Mouse (Mus musculus) thymus, postnatal 14 days (tissue): Measurements from ENCODE around the gene Cdc42se2.

Source experiments
- DNase-seq: peaks from one replicate; pipeline ENCODE4 v3.0.0; 2021

The Cdc42se2 gene

DNA sequence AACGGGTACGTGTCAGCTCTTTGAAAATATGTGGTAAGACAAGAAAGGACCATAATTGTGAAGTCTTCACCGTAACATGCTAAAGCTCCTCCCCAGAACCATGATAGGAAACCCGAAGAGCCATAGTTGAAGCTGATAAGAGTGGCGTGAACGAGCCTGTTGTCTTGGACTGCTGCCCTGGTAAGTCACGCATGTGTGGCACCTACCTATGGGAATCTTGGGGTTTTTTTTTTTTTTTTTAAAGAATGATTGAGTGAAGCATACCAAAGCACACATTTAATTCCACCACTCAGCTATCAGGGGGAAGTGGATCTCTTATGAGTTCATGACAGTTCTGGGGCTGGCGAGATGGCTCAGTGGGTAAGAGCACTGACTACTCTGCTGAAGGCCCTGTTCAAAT, 85.6 kb downstream of the Cdc42se2 start:
- no peak for DNase-seq

DNA sequence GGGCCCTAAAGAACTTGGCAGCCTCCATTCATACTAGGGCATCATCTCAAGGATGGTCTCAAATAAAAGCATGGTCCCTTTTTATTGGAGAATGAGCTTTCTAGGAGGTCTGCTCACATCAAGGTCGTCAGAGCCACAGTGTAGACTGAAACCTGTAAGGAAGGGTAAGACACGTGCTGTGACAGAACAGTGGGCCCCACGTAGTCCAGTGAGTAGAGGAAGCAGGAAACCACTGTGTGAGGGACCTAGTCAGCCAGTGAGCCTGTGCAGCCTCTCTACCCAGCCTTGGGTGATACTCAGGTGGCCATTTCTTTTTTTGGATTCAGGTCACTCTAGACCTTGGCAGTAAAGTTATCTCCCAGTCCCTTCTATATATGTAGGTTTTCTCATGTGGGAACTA, 87.5 kb downstream of the Cdc42se2 start:
- DNase-seq, result no peak

DNA sequence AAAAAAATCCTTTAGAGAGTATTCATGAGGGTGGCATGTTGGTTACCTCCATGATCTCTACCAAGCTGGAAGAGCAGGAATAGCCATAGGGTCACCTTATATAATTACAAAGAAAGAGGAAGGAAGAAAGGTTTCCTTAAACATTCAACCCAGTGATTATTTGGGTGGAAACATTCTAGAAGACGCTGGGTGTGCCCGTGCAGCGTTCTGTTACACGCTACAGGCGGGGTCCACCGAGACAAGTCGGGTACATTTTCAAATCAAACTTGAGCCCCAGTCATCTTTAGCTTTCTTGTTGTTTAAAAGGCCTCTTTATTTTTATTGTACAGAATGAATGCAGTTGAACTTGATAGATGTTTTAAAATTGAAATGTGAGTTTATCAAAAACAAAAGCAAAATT, 88.8 kb downstream of the Cdc42se2 start:
- no peak for DNase-seq

DNA sequence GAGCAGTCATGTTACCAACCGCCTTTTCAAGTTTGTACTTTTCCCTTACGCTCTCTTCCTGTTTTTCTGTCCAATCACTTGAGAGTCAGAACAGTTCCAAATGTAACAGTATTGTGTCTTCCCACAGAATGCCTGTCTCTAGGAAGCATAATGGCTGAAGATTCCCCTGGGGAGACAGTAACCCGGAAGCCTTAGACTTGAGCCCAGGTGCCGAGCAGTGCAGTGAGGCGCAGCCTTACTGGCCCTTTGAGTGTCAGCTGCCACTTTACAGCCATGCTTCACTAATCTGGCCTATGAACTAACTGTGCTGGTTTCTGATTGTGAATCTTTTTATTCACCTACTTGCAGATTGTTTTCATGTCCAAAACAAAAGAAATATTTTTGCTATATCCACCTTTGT, 89.9 kb downstream of the Cdc42se2 start:
- DNase-seq, result no peak

DNA sequence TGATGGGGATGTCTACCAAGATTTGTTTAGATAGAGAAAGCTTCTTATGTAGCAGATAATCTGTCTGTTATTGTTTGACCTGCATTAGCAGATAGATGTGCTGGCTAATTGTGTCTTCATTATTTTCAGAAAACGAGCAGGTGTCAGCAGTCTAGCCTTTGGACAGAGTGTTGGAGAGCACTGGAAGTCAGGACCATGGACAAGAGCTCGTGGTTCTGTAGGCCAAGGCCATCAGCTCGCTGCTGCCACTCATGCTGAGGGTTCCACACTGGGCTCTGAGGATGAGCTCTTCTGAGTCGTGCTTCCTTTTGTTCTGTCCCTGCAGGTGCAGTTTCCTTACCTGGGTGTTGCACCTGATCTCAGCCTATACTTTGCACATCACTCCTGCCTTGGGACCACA, 91.5 kb downstream of the Cdc42se2 start:
- no peak for DNase-seq

DNA sequence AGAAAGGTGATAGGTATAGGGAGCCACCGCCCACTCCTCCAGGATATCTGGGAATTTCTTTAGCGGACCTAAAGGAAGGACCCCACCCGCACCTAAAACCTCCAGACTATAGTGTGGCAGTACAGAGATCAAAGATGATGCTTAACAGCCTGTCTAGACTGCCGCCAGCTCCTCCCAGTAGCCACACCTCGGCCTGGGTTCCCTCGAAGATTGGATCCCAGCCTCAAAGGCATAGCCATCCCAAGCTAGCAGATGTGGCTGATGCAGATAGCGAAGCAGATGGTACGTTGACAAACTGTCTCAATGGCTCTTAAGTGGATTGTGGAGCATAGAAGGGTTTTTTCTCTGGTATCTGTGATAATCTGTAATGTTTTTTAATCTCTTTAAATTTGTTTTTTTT, 93.2 kb downstream of the Cdc42se2 start:
- no peak for DNase-seq

DNA sequence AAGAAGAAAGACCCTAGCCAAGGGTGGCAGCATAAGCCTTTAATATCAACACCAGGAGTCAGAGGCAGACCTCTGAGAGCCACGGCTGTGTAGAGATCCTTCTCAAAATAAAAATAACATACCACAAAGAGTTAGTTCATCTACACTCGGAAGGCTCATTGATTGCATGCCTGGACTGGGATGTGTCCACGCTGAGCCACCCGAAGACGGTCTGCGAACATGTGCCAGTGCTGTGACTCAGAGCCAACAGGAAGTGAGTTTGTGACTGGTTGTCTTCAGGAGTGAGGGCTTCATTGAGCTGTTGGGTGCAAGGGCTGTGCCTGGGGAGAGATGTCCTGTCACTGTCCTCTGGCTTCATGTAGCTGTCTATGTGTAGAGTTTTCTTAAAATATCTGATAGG, 93.8 kb downstream of the Cdc42se2 start:
- DNase-seq, result no peak

DNA sequence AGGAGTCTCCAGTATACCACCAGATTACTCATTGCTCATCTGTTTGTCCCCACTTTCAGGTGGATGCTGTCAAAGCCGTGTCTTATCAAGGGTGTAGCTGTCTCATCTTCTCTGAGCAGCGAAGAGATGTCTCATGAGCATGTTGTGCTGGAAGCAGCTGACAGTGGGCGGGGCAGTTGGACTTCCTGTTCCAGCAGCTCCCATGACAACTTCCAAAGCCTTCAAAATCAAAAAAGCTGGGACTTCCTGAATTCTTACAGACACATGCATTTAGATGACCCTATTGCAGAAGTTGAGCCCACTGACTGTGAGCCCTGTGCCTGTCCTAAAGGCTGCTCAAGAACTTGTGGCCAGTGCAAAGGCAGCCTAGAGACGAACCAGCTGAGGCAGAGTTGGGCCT, 96.3 kb downstream of the Cdc42se2 start:
- DNase-seq, result no peak

DNA sequence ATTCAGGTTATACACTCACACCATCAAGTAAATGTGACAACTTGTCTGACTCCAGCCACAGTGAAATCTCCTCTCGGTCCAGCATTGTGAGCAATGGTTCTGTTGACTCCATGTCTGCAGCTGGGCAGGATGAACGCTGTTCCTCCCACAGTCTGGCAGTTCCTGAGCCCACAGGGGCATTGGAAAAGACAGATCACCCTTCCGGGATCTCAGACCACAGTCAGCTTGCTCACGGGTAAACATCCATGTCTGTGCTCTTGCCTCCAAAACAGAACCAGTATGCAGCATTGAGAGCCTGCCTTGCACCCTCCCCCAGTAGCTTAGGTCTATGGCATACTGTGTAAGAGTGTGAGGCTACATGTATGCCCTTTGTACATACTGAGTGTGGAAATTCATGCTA, 97.3 kb downstream of the Cdc42se2 start:
- DNase-seq, result no peak

DNA sequence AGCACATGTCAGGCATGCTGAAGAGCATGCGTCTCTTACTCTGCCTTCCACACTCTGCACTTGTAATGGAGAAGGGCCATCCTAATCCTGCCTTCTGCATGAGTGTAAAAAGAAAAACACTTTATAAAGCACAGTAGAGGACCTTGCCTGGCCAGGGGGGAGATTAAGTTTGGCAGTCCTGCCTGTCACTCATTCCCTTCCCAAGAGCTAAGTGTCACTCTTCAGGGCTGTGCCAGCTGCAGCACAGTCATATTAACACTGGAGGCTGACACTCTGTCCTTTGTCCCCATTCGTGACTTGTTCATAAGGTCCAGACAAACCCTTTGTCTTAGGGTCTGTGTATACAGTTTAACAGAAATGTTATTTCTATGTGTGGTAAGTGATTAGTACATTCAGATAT, 102.6 kb downstream of the Cdc42se2 start:
- DNase-seq, result no peak

DNA sequence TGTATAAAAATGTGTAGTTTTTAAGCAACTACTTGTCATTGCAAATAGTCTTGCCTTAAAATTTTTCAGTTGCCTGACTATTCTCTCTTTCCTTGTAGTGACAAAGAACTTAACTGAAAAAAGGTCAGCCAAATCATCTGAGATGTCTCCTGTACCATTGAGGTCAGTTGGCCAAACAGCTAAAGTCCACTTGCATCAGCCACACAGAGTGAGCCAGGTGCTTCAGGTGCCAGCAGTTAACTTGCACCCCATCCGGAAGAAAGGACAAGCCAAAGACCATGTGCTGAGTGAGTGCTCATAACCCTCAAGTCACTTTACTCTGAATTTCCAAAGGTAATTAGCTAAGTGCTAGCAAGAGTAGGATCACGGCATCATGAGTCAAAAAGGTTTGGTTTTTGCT, 108.3 kb downstream of the Cdc42se2 start:
- DNase-seq, result no peak

DNA sequence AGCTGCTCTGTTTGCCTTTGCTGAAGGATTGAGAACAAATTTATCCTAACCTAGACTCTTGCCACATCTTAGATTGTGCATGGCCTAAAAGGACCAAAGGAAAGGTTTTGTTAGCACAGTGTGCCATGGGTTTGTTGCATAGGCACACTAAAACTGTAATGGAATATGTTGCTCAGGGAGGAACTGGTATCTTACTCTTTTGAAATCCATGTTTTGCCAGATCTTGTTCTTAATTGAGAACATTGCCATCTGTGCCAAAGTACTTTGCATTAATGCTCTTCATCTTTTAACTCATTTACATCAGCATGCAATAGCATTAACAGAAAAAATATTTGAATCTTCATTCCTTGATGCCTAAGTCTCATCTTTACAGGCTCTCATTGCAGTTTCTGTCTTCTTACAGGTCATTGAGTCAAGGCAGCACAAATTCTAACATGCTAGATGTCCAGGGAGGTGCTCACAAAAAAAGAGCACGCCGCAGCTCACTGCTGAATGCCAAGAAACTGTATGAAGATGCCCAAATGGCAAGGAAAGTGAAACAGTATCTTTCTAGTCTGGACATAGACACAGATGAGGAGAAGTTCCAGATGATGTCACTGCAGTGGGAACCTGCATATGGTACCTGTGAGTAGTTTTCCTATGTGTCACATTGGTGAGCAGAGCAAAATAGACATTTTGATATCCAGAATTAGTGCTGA, 111.5 kb downstream of the Cdc42se2 start:
- no peak for DNase-seq

DNA sequence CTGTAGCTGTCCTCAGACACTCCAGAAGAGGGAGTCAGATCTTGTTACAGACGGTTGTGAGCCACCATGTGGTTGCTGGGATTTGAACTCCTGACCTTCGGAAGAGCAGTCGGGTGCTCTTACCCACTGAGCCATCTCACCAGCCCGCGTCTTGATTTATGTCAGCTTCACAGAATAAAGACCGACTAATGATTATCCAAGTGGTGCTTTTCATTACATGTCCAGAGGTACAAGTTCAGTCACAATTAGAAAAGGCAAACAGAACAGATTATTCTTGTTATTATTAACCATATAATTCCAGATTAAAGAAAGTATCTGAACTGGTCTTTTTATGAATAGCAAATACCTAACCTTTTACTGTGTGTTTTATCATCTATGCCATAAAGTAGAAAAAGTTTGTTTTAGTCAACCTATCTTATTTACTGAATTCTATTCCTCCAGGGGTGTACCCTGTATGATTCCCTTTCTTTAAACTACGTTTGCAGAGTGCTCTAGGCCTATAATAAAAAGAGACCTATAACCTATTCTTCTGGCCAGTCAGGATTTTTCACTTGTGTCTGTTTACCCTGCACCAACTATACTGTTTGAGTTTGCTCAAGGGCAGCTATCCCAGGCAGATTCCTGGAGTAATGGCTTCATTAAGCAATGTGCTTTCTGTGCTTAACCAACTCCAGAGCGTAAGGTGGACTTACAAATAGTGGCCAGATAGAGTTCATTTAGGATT, 113.7 kb downstream of the Cdc42se2 start:
- no peak for DNase-seq
